Mouse (Mus musculus): Measurements from ENCODE around the gene Zfp53.

DNA sequence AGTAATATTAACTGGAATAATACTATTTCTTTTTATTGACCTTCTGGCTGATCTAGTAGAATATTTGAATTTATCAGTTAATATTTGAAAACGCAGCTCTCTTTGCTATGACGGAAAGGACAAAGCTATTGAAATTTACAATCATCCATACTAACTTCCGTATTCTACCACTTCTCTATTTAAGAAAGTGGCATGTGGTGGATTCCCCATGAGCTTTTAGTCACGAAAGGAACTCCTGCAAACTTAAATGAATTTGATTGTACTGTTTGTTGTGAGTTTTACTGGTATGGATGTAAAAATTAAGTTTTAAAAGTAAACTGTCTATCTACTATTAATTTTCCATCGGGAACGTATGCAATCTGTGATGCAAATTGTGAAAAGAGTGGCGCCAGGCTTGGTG, 47.3 kb downstream of the Zfp53 start:
- TF ChIP-seq CTCF (IDR thresholded peaks at IDR 0.05; ENCODE audit: extremely low read depth, insufficient read depth, low read length) (no peak), POLR2A (IDR thresholded peaks at IDR 0.05; ENCODE audit: extremely low read depth, insufficient read depth, low read length) (no peak)

Data from cortical plate, adult 2 months (tissue).